Mouse (Mus musculus) colon, adult 2 months (tissue): ENCODE data around the gene Tsg101. TPM values are rescaled to one million over a fixed set of nuclear protein-coding genes. Genes with fewer than 3 reads are reported as not detected.

Experiments
- polyA plus RNA-seq: library from polyadenylated mRNA; depleted of rRNA; stranded (reverse); fragments of >200 nt; gene quantifications from 2 replicates; pipeline ENCODE4 v1.2.3, GENCODE M21; 2012; rRNA removed

The Tsg101 gene
- 67.5 and 67.9 TPM in 2 replicates for polyA plus RNA-seq

DNA sequence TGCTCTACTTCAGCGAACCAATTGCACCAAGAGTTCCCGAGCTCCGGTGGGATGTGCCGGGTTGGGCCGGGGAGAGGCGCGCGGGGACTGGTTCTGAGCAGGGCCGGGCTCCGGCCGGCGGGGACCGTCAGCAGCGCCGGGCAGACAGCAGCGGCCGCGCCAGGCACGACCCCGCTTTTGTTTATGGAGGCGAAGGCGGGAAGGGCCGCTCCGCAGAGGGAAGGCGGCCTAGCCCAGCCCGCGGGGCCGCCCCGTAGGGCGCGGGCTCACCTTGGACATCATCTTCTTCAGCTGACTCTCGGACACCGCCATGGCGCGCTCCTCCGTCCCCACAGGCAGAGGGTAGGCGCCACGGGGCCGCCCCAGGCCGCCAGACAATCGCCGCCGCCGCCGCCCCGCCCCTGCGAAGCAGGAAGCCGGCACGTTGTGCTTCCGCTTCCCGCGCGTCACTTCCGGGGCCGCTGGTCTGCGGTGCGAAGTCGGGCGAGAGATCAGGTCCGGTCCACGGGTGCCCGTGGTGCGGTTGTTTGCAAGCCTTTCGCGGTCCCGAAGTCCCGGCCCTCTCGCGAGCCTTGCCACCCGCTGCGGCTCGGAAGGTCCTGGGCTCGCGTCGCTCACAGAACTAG is at the start of gene Tsg101:
Tsg101 (minus strand) TSS at position 419 of the 626 bp plus-strand sequence.

DNA sequence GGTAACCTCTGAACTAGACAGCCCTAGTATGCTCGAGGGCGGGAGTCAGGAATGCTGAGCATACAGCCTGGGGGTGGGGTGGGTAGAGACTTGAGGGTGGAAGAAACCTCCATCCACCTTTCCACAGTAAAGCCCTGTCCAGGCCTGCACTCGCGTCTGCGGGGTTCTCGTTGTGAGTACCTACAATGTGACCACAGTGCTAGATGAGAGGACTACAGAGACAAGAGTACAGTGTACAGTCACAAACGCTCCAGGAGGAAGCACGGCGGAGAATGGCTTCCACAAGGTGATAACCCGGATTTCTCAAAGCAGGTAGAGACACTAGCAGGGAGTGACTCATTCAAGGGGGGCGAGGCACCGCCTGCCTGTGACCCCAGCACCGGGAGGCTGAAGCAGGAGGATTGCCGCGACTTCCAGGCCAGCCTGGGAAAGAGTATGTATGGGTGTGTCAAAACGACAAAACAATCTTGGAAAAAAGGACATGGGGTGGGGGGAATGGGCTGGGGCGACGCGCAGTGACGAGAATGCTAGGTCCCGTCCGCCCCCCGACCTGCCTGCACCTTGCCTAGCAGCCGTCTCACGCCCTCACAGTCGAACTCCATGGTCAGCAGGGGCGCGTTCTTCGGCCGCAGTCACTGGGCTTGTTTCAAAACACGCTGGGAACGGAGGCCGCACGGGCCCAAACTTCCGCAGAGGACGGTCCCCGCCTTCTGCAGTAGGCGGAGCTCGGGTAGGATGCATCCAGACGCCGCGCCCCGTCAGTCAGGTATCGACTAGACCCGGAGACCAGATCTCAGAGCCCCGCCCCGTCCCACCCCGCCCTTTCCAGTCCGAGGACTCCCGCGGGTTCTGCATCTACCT is 38.3 kb upstream of the Tsg101 start, which contains the start of gene Uevld:
Uevld (minus strand) TSS at position 697 of the 861 bp plus-strand sequence.

DNA sequence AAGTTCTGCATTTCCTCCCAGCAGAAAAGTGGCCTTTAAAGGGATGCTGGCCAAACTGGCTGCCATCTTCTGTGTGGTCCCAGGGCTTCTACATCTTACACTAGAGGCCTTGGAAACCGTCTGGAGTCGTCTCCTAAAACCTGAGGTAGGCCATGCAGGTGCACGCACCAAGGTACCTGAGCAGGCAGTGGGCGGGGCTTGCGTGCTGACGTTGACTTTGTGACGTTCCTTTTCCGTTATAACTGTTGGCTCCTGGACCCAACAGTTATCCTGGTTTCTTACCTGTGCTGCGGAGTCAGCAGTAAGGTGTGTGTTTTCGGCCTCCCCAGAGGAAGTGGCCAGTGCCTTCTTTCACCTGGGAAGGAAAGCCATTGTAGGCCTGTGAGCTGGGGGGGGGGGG is 58.8 kb downstream of the Tsg101 start, which contains the start of gene Ldhc:
Ldhc (plus strand) TSS at position 208 of the 400 bp plus-strand sequence.

DNA sequence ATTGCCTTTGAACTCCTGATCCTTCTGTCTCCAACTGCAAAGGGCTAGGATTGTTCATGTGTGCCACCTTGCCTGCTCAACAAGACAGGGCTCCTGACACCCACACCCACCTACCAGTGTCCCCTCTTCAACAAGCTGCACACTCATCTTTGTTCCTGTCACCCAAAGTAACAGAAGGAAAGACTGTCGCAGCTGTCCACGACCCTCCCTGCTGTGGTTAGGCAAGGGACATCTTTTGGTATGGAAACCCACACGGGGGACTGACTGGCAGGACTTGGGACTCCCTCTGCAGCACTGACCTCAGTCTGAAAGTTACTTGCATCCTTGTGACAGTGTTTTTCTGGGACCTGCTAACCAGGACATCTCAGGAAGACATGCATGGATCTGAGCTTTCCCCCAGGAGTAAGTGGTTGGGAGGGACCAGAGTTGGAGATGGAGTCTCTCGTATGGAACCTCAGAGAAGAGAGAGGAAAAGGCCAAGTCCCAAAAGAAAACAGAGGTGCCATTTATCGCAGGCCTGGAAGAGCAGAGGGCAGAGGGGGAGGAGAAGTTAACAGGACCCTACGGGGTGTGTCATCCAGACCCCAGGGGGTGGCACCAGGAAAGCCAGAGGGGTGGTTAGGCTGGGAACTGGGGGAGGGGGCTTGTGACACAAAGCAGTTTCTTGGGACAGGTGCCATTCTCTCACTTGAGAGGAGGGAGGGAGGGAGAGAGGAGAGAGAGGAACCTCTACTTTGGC is 78.8 kb downstream of the Tsg101 start, which contains the start of gene Ldha:
Ldha (plus strand) TSS at position 689 of the 739 bp plus-strand sequence.

Other genes with a start within 250 kb of the Tsg101 start
- 4.0 and 5.9 TPM in 2 replicates for gene Tph1, start 247.4 kb downstream of the Tsg101 start, polyA plus RNA-seq
- gene Saal1, start 209.3 kb downstream of the Tsg101 start, polyA plus RNA-seq: 4.9 and 6.1 TPM in 2 replicates
- 0.43 and 0.90 TPM in 2 replicates for gene Saa3, start 204.3 kb downstream of the Tsg101 start, polyA plus RNA-seq
- gene Saa4, start 187.4 kb downstream of the Tsg101 start, polyA plus RNA-seq: 0.05 TPM in 1 of 2 replicates, not detected in the other
- gene Saa1, start 177.0 kb downstream of the Tsg101 start, polyA plus RNA-seq: 404 and 570 TPM in 2 replicates
- 2.9 and 17.4 TPM in 2 replicates for gene Saa2, start 168.2 kb downstream of the Tsg101 start, polyA plus RNA-seq
- 21.3 and 22.3 TPM in 2 replicates for gene Hps5, start 123.9 kb downstream of the Tsg101 start, polyA plus RNA-seq
- 6.1 and 8.3 TPM in 2 replicates for gene Gtf2h1, start 123.9 kb downstream of the Tsg101 start, polyA plus RNA-seq
- gene Ldha, start 78.5 kb downstream of the Tsg101 start, polyA plus RNA-seq: 720 and 854 TPM in 2 replicates
- not detected in 2 replicates for gene Ldhc, start 58.8 kb downstream of the Tsg101 start, polyA plus RNA-seq
- 1.8 and 2.2 TPM in 2 replicates for gene Uevld, start 38.6 kb upstream of the Tsg101 start, polyA plus RNA-seq
- gene Gm9999, start 63.6 kb upstream of the Tsg101 start, polyA plus RNA-seq: not detected in 2 replicates
- gene Spty2d1, start 88.4 kb upstream of the Tsg101 start, polyA plus RNA-seq: 5.4 TPM in 2 replicates
- gene Tmem86a, start 130.6 kb upstream of the Tsg101 start, polyA plus RNA-seq: 16.4 and 29.4 TPM in 2 replicates
- 1.0 and 1.3 TPM in 2 replicates for gene Ptpn5, start 213.7 kb upstream of the Tsg101 start, polyA plus RNA-seq